Mouse (Mus musculus): ENCODE results near the gene Olfr493. TPM values are rescaled to one million over a fixed set of nuclear protein-coding genes. Genes with fewer than 3 reads are reported as not detected.

Olfr493 gene
- not detected in 2 replicates for polyA plus RNA-seq (2016; fragmentation: Nextera tagmentation; extraction: Ambion mirVana)

DNA sequence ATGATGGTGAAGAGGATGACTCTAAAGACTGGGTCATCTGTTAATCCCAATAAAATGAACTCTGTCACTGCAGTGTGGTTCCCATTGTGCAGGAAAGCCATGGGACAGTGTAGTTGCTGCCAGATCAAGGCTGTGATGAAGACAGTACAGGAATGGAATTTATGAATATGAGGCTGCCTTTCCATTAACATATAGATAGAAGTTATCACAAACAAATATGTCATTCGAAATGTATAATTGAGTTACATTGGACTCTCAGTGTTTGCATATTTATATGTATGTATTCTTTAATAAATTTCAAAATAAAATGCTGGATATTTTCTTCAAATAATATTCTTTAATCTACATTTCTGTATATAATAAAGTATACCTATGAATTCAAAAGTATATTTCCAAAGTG lies at the start of gene Olfr493:
Olfr493 (minus strand) TSS at position 101 of the 400 bp plus-strand sequence.
- WGBS: 73% methylated on average over 1 of the region's 1 CpGs
- Histone ChIP-seq H3K27me3 (replicated peaks; ENCODE audit: low read depth, poor library complexity, severe bottlenecking) (no peaks in the 10 kb centered on the region), H3K9me3 (no peaks in the 10 kb centered on the region), H3K36me3 (replicated peaks) (no peaks in the 10 kb centered on the region), H3K4me3 (no peak within 1 kb of the TSS), H3K4me1 (no peaks in the 10 kb centered on the region), H3K27ac (replicated peaks) (no peak within 1 kb of the TSS)
- DNase-seq (ENCODE audit: low spot score): no peak

DNA sequence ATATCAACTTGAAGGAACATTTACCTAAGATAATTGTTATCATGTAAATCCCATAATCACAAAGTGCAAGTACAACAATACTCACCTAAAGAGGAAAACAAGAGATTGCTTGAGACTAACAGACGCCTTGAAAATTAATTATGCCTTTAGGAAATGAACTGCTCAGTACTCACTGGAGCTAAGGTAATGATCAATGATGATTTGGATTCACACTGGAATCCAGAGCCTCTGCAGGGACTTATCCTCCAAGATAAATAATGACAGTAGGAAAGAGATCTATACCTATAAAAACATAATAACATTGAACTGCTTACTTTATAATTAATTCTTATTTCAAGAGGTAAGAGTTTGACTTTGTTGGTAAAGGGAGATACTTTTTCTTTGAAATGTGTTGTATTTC lies 46.1 kb upstream of the Olfr493 start, which contains the start of gene Olfr495:
Olfr495 (plus strand) TSS at position 301 of the 400 bp plus-strand sequence.
- Histone ChIP-seq H3K27ac (replicated peaks) (no peak within 1 kb of the TSS), H3K27me3 (replicated peaks; ENCODE audit: low read depth, poor library complexity, severe bottlenecking) (no peaks in the 10 kb centered on the region), H3K4me3 (no peak within 1 kb of the TSS), H3K36me3 (replicated peaks) (no peaks in the 10 kb centered on the region), H3K9me3 (no peaks in the 10 kb centered on the region), H3K4me1 (no peaks in the 10 kb centered on the region)
- no peak for DNase-seq (ENCODE audit: low spot score)
- WGBS: 77% methylated on average over 1 of the region's 1 CpGs

DNA sequence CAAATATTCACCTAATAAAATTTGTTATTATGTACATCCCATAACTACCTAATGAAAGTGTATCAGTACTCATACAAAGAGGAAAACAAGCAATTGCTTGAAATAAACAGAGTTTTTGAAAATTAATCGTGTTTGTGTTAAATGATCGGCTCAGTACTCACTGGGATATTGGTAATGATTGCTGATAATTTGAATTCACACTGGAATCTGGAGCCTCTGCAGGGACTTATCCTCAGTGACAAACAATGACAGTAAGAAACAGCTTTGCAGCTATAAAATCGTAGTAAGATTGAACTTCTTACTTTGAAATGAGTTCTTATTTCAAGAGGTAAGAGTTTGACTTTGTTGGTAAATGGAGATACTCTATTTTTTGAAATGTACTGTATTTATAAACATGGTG lies 18.3 kb upstream of the Olfr493 start, which contains the start of gene Olfr494:
Olfr494 (plus strand) TSS at position 301 of the 400 bp plus-strand sequence.
- H3K4me1 ChIP-seq: no peaks in the 10 kb centered on the region
- no peaks in the 10 kb centered on the region for H3K36me3 ChIP-seq (replicated peaks)
- H3K27ac ChIP-seq (replicated peaks): no peak within 1 kb of the TSS
- H3K9me3 ChIP-seq: no peaks in the 10 kb centered on the region
- H3K4me3 ChIP-seq: no peak within 1 kb of the TSS
- H3K27me3 ChIP-seq (replicated peaks; ENCODE audit: low read depth, poor library complexity, severe bottlenecking): no peaks in the 10 kb centered on the region
- no peak for DNase-seq (ENCODE audit: low spot score)
- WGBS: 85% methylated on average over 3 of the region's 3 CpGs

GRCm38 (mm10) chr7:108323574-108323973 lies 23.2 kb downstream of the Olfr493 start, which contains the start of gene Olfr492:
TSS of gene Olfr492 (minus strand) at chr7:108323674.
- H3K4me3 ChIP-seq: no peak within 1 kb of the TSS
- no peaks in the 10 kb centered on the region for H3K36me3 ChIP-seq (replicated peaks)
- 86% methylated on average over 2 of the region's 2 CpGs for WGBS
- no peaks in the 10 kb centered on the region for H3K9me3 ChIP-seq
- no peak within 1 kb of the TSS for H3K27ac ChIP-seq (replicated peaks)
- H3K27me3 ChIP-seq (replicated peaks; ENCODE audit: low read depth, poor library complexity, severe bottlenecking): no peaks in the 10 kb centered on the region
- no peak for DNase-seq (ENCODE audit: low spot score)
- H3K4me1 ChIP-seq: no peaks in the 10 kb centered on the region

GRCm38 (mm10) chr7:108313151-108313550 lies 33.6 kb downstream of the Olfr493 start, which contains the start of gene Olfr491:
TSS of gene Olfr491 (plus strand) at chr7:108313451.
- no peaks in the 10 kb centered on the region for H3K4me1 ChIP-seq
- DNase-seq (ENCODE audit: low spot score): no peak
- no peaks in the 10 kb centered on the region for H3K9me3 ChIP-seq
- no peak within 1 kb of the TSS for H3K27ac ChIP-seq (replicated peaks)
- no peaks in the 10 kb centered on the region for H3K36me3 ChIP-seq (replicated peaks)
- H3K4me3 ChIP-seq: no peak within 1 kb of the TSS
- no peaks in the 10 kb centered on the region for H3K27me3 ChIP-seq (replicated peaks; ENCODE audit: low read depth, poor library complexity, severe bottlenecking)
- 80% methylated on average over 1 of the region's 1 CpGs for WGBS

Other genes with a start within 250 kb of the Olfr493 start
- 0.06 TPM in 1 of 2 replicates, not detected in the other for gene Olfr482, start 249.4 kb downstream of the Olfr493 start, polyA plus RNA-seq (2016; fragmentation: Nextera tagmentation; extraction: Ambion mirVana)
- gene Olfr483, start 246.1 kb downstream of the Olfr493 start, polyA plus RNA-seq (2016; fragmentation: Nextera tagmentation; extraction: Ambion mirVana): not detected in 2 replicates
- gene Olfr484, start 219.5 kb downstream of the Olfr493 start, polyA plus RNA-seq (2016; fragmentation: Nextera tagmentation; extraction: Ambion mirVana): not detected in 2 replicates
- gene Olfr485, start 187.1 kb downstream of the Olfr493 start, polyA plus RNA-seq (2016; fragmentation: Nextera tagmentation; extraction: Ambion mirVana): not detected in 2 replicates
- gene Olfr486, start 174.2 kb downstream of the Olfr493 start, polyA plus RNA-seq (2016; fragmentation: Nextera tagmentation; extraction: Ambion mirVana): not detected in 2 replicates
- gene Olfr487, start 132.3 kb downstream of the Olfr493 start, polyA plus RNA-seq (2016; fragmentation: Nextera tagmentation; extraction: Ambion mirVana): not detected in 2 replicates
- not detected in 2 replicates for gene Olfr488, start 88.6 kb downstream of the Olfr493 start, polyA plus RNA-seq (2016; fragmentation: Nextera tagmentation; extraction: Ambion mirVana)
- not detected in 2 replicates for gene Olfr490, start 58.0 kb downstream of the Olfr493 start, polyA plus RNA-seq (2016; fragmentation: Nextera tagmentation; extraction: Ambion mirVana)
- gene Olfr491, start 33.5 kb downstream of the Olfr493 start, polyA plus RNA-seq (2016; fragmentation: Nextera tagmentation; extraction: Ambion mirVana): not detected in 2 replicates
- not detected in 2 replicates for gene Olfr492, start 23.3 kb downstream of the Olfr493 start, polyA plus RNA-seq (2016; fragmentation: Nextera tagmentation; extraction: Ambion mirVana)
- not detected in 2 replicates for gene Olfr494, start 18.4 kb upstream of the Olfr493 start, polyA plus RNA-seq (2016; fragmentation: Nextera tagmentation; extraction: Ambion mirVana)
- gene Olfr495, start 46.2 kb upstream of the Olfr493 start, polyA plus RNA-seq (2016; fragmentation: Nextera tagmentation; extraction: Ambion mirVana): not detected in 2 replicates
- not detected in 2 replicates for gene Olfr497, start 73.4 kb upstream of the Olfr493 start, polyA plus RNA-seq (2016; fragmentation: Nextera tagmentation; extraction: Ambion mirVana)
- not detected in 2 replicates for gene Olfr498, start 118.3 kb upstream of the Olfr493 start, polyA plus RNA-seq (2016; fragmentation: Nextera tagmentation; extraction: Ambion mirVana)
- gene Olfr502, start 178.1 kb upstream of the Olfr493 start, polyA plus RNA-seq (2016; fragmentation: Nextera tagmentation; extraction: Ambion mirVana): not detected in 2 replicates
- gene Olfr503, start 197.5 kb upstream of the Olfr493 start, polyA plus RNA-seq (2016; fragmentation: Nextera tagmentation; extraction: Ambion mirVana): not detected in 2 replicates
- not detected in 2 replicates for gene Olfr504, start 218.8 kb upstream of the Olfr493 start, polyA plus RNA-seq (2016; fragmentation: Nextera tagmentation; extraction: Ambion mirVana)

Measured in embryonic facial prominence, embryonic 10.5 days (tissue).